Mouse (Mus musculus): Measurements from ENCODE around the gene Olfr883. TPM values are rescaled to one million over a fixed set of nuclear protein-coding genes. Genes with fewer than 3 reads are reported as not detected.

The Olfr883 gene
- not detected for total RNA-seq (2023)

GRCm38 (mm10) chr9:38025508-38025907 lies at the start of gene Olfr883:
Olfr883 (plus strand) TSS chr9:38025808.

DNA sequence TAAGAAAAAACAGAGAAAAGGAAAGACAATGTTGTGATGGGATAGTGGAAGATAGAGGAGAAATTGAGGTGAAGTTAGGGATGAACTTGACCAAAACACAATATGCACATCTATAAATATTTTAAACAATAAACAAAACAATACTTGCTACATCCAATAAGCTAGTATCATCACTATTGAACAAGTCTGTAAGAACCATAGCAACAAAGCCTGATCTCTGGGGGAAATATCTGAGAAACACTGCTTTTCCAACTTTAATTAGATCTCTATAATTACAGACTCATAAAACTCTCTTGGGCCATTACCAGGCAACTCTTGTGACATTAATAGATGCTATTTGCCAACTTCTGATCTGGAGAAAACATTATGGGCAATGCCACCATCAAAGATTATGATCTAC lies 34.1 kb upstream of the Olfr883 start, which contains the start of gene Olfr881:
TSS of gene Olfr881 (plus strand) at position 301 of the 400 bp plus-strand sequence.

DNA sequence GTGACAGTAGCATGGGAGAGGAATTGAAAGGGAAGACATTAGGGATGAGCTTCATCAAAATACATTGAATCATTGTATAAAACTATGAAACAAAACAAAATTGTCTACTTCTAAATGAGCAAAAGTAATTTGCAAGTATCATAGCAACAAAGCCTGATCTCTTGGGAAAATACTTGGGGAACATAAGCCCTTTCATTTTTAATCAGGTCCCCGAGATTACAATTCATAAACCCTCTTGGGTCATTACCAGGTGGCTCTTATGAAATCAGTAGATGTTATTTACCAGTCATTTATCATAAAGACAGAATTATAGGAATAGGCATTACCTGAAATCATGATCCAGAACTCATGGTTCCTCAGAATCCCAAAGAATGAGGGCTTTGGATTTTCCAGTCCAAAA lies 20.6 kb downstream of the Olfr883 start, which contains the start of gene Olfr884:
TSS of gene Olfr884 (plus strand) at position 301 of the 400 bp plus-strand sequence.

DNA sequence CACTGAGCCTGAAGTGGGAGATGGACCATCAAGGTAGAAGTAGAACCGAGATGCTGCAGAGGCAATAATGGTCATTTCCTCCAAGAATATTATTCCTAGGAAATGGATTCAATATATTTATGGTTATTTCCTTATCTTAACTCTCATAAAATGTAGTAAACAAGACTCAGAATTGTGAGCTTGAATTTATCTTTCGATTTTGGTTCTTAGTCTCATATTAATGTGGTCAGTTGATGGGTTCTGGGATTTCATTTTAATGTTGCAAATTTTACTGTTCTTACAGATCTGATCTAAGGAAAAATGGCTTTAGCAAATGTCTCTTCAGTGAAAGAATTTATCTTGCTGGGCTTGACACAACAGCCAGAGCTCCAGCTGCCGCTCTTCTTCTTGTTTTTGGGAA lies 35.4 kb downstream of the Olfr883 start, which contains the start of gene Olfr885:
TSS of gene Olfr885 (plus strand) at position 301 of the 400 bp plus-strand sequence.

Other genes starting within 250 kb of the Olfr883 start
- not detected for gene Olfr876, start 222.8 kb upstream of the Olfr883 start, total RNA-seq (2023)
- gene Olfr877, start 171.5 kb upstream of the Olfr883 start, total RNA-seq (2023) = not detected
- not detected for gene Olfr145, start 129.1 kb upstream of the Olfr883 start, total RNA-seq (2023)
- not detected for gene Olfr878, start 108.0 kb upstream of the Olfr883 start, total RNA-seq (2023)
- not detected for gene Olfr881, start 34.0 kb upstream of the Olfr883 start, total RNA-seq (2023)
- not detected for gene Olfr884, start 20.7 kb downstream of the Olfr883 start, total RNA-seq (2023)
- not detected for gene Olfr885, start 35.5 kb downstream of the Olfr883 start, total RNA-seq (2023)
- gene Olfr887, start 58.3 kb downstream of the Olfr883 start, total RNA-seq (2023) = not detected
- gene Olfr888, start 82.3 kb downstream of the Olfr883 start, total RNA-seq (2023) = not detected
- gene Olfr889, start 89.4 kb downstream of the Olfr883 start, total RNA-seq (2023) = not detected
- not detected for gene Olfr890, start 116.7 kb downstream of the Olfr883 start, total RNA-seq (2023)
- not detected for gene Olfr891, start 155.0 kb downstream of the Olfr883 start, total RNA-seq (2023)
- not detected for gene Olfr893, start 182.6 kb downstream of the Olfr883 start, total RNA-seq (2023)
- not detected for gene Olfr894, start 192.2 kb downstream of the Olfr883 start, total RNA-seq (2023)
- not detected for gene Olfr143, start 227.0 kb downstream of the Olfr883 start, total RNA-seq (2023)
- gene Olfr895, start 242.0 kb downstream of the Olfr883 start, total RNA-seq (2023) = not detected

Measured in CD4-positive naive resting alpha-beta T cell, adult 76 days (primary cell).